Mouse (Mus musculus): Measurements from ENCODE around the gene Tmeff2. TPM values are rescaled to one million over a fixed set of nuclear protein-coding genes. Genes with fewer than 3 reads are reported as not detected.
A peak's percentile ranks its signal among the peaks of the same experiment; 100 is the strongest.

Gene Tmeff2
- total RNA-seq, 2 experiments from 2014 or later, result 53.8 to 56.8 TPM

GRCm38 (mm10) chr1:51191872-51192613 lies 291.6 kb downstream of the Tmeff2 start:
- DNase-seq (ENCODE audit: low spot score in 2 of 2), result no peak

GRCm38 (mm10) chr1:51199088-51199830 lies 298.8 kb downstream of the Tmeff2 start:
- peak; percentile 53 to 79 for DNase-seq (ENCODE audit: low spot score in 2 of 2)

DNA sequence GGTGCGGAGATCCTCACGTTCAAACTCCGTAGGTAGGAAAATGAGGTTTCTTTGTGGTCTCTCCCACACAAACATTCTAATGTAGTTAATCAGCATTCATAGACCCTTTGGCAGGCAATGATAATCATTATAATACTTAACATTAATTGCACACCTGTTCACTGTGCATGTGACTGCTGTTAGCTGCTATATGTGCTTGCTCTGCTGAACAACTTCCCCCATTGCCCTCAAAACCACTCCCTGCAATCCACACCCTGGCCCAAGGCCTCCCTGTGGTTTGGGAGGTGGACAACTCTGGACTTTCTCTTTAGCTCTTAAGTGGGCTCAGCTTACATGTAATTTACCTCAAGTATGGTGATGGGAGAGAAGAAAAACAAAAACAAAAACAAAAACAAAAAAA lies 299.5 kb downstream of the Tmeff2 start:
- DNase-seq (ENCODE audit: low spot score in 2 of 2), result no peak

- DNase-seq (ENCODE audit: low spot score in 2 of 2), result no peak
Measured at GRCm38 (mm10) chr1:51215631-51216030, 315.2 kb downstream of the Tmeff2 start.

DNA sequence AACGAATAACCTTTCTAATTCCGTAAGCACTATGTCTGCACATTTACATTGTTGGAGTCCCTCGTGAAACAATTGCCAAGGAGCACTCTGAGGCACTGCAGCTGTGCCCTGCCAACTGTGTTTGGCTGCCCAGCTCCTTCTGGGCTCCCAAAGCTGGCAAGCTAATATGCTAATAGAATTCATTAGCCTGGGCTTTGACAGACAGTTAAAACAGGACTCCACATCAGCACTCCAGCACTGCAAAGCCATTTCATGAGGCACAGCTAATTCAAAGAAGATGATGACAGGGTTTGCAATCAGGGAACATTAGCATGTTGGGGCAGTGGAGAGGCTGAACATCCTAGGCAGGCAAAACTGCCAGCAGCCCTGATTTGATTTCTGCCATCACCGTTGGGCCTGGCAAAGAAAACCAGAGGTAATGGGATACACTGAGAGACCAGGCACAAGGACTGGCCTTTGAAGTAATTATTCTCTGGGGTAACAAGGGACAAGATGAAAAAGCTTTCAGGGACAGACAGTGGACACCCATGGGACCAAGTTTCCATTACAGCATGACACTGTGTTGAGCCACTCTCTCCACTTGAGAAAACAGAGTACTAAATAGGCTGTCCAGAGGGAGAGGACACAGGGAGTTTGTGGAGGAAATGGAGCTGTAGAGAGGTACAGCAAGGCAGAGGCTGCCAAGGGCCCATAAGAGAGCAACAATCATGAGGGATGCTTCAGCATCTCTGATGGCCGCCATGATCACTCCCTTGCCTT lies 316.0 kb downstream of the Tmeff2 start:
- DNase-seq (ENCODE audit: low spot score in 2 of 2), result peak; percentile 29 to 54

DNA sequence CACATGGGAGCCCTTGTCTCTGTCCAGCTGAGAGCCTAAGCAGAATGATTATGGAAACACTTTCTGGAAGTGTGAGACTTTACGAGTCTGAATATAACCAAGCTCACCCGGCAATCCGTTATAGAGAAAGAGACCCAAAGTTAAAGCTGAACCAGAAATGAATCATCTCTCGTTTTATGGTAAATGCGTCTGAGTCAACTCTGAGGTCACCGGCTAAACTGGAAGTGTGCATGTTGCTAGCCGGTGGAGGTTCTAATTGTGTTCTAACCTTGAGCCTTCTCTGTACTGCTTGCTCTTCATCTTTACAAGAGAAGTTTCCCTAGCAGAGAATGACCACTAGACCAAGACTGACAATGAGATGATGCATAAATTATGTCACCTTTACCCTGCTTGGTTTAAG lies 316.8 kb downstream of the Tmeff2 start:
- DNase-seq (ENCODE audit: low spot score in 2 of 2), result no peak

- DNase-seq (ENCODE audit: low spot score in 2 of 2), result no peak
Measured at GRCm38 (mm10) chr1:51225156-51225555, 324.7 kb downstream of the Tmeff2 start.

Small RNA genes within 50 kb of the gene (microRNA-seq; reads per million reads assigned to microRNA genes)
- gene Gm25736, result 0 reads per million in 2 experiments

Measured in layer of hippocampus, postnatal 14 days (tissue).